Mouse (Mus musculus) MEL (cell line): ENCODE data around the gene Myod1.

Source experiments
- GATA1 ChIP-seq: IDR thresholded peaks from 2 replicates; pipeline ENCODE4 v1.6.1; 2011; ENCODE audit warnings: low read depth, low read length, improper control_type of control experiment
- MAFK ChIP-seq: IDR thresholded peaks from 2 replicates; pipeline ENCODE4 v1.6.1; 2011; ENCODE audit warnings: low read depth, mild to moderate bottlenecking, low read length, improper control_type of control experiment, borderline replicate concordance

- no peak for TF ChIP-seq MAFK
- no peak for TF ChIP-seq GATA1
Measured at GRCm38 (mm10) chr7:46422764-46423412, 46.6 kb downstream of the Myod1 start.
